Mouse (Mus musculus) liver, embryonic 16.5 days (tissue): ENCODE measurements around the gene Zfp444. TPM values are rescaled to one million over a fixed set of nuclear protein-coding genes. Genes with fewer than 3 reads are reported as not detected.
A peak's percentile ranks its signal among the peaks of the same experiment; 100 is the strongest.

ENCODE experiments used
- ATAC-seq: fragments of 200-750 bp; cut with Nextera tagmentation; 2 replicates; pipeline ENCODE4 v1.8.0; 2017; ENCODE audit warnings: low read depth, mild to moderate bottlenecking, moderate number of reproducible peaks, moderate library complexity
- H3K27ac ChIP-seq: fragments of 300-500 bp; sonication (generic); 2 replicates; pipeline ENCODE4 v1.5.1; 2014; ENCODE audit warnings: mild to moderate bottlenecking, low read length
- H3K27me3 ChIP-seq: fragments of 300-500 bp; sonication (generic); 2 replicates; pipeline ENCODE4 v1.6.1; 2014; ENCODE audit warnings: low read depth, low read length, mixed read lengths; ENCODE audit not compliant: control insufficient read depth, insufficient read depth
- H3K36me3 ChIP-seq: fragments of 300-500 bp; sonication (generic); 2 replicates; pipeline ENCODE4 v1.6.1; 2014; ENCODE audit warnings: mild to moderate bottlenecking; ENCODE audit not compliant: control insufficient read depth, insufficient read depth
- H3K4me1 ChIP-seq: fragments of 300-500 bp; sonication (generic); 2 replicates; pipeline ENCODE4 v1.6.1; 2014; ENCODE audit warnings: low read depth, low read length, mixed read lengths; ENCODE audit not compliant: control insufficient read depth
- H3K4me2 ChIP-seq: fragments of 300-500 bp; sonication (generic); 2 replicates; pipeline ENCODE4 v1.6.1; 2014; ENCODE audit warnings: low read depth, low read length, mixed read lengths
- H3K4me3 ChIP-seq: fragments of 300-500 bp; sonication (generic); 2 replicates; pipeline ENCODE4 v1.5.1; 2014; ENCODE audit warnings: low read depth, mild to moderate bottlenecking, low read length
- H3K9ac ChIP-seq: fragments of 300-500 bp; sonication (generic); 2 replicates; pipeline ENCODE4 v1.6.1; 2014; ENCODE audit warnings: low read depth, low read length
- H3K9me3 ChIP-seq: fragments of 300-500 bp; sonication (generic); replicated peaks from 2 replicates; pipeline ENCODE4 v1.6.1; 2016; ENCODE audit warnings: low read length; ENCODE audit not compliant: control insufficient read depth
- WGBS: fragments of 180-500 bp; shearing (Covaris S2); extraction: QIAGEN DNeasy Blood & Tissue Kit; methylation state at CpG from one replicate; pipeline ENCODE4 v1.1.7; 2014; ENCODE audit not compliant: insufficient replicate concordance; 5-methylcytosine and 5-hydroxymethylcytosine counted together
- polyA plus RNA-seq: library from polyadenylated mRNA; unstranded; fragments of >200 nt; fragmentation: Nextera tagmentation; extraction: Ambion mirVana; gene quantifications from 2 replicates; pipeline ENCODE4 v1.2.1, GENCODE M21; 2015

Gene Zfp444
- polyA plus RNA-seq, 1 experiment from 2014 or later = 16.1 TPM

GRCm38 (mm10) chr7:6146194-6146981 lies 25.6 kb upstream of the Zfp444 start:
- Histone ChIP-seq H3K36me3 (no peaks in the 10 kb centered on the region), H3K4me1 (peaks cover 56% of the 10 kb centered on the region), H3K9ac (no peak overlapping the region), H3K27me3 (no peaks in the 10 kb centered on the region), H3K9me3 (no peaks in the 10 kb centered on the region), H3K27ac (peak overlapping the region; percentile 35), H3K4me3 (no peak overlapping the region), H3K4me2 (no peak overlapping the region)
- 0 out of 2 replicates have a peak, but pooled peaks have one; percentile 14 for ATAC-seq
- WGBS = 65% methylated on average over 7 of the region's 7 CpGs

GRCm38 (mm10) chr7:6146982-6147325 lies 25.1 kb upstream of the Zfp444 start:
- peaks cover 59% of the 10 kb centered on the region for H3K4me1 ChIP-seq
- H3K27ac ChIP-seq = peak overlapping the region; percentile 52
- H3K9me3 ChIP-seq = no peaks in the 10 kb centered on the region
- no peak overlapping the region for H3K4me3 ChIP-seq
- no peak overlapping the region for H3K4me2 ChIP-seq
- no peaks in the 10 kb centered on the region for H3K36me3 ChIP-seq
- H3K9ac ChIP-seq = no peak overlapping the region
- 19% methylated on average over 2 of the region's 2 CpGs for WGBS
- ATAC-seq = peak; percentile 42
- no peaks in the 10 kb centered on the region for H3K27me3 ChIP-seq

GRCm38 (mm10) chr7:6147688-6148087 lies 24.3 kb upstream of the Zfp444 start:
- WGBS = 55% methylated on average over 5 of the region's 5 CpGs
- Histone ChIP-seq H3K4me2 (no peak overlapping the region), H3K27me3 (no peaks in the 10 kb centered on the region), H3K36me3 (no peaks in the 10 kb centered on the region), H3K27ac (peak overlapping the region; percentile 66), H3K4me1 (peaks cover 62% of the 10 kb centered on the region), H3K9me3 (no peaks in the 10 kb centered on the region), H3K4me3 (no peak overlapping the region), H3K9ac (no peak overlapping the region)
- peak; percentile 12; the same call in 1 of the 2 replicates for ATAC-seq

- WGBS = 72% methylated on average over 1 of the region's 1 CpGs
- no peaks in the 10 kb centered on the region for H3K9me3 ChIP-seq
- no peak overlapping the region for H3K27ac ChIP-seq
- H3K9ac ChIP-seq = no peak overlapping the region
- no peak overlapping the region for H3K4me3 ChIP-seq
- H3K4me1 ChIP-seq = peaks cover 61% of the 10 kb centered on the region
- no peaks in the 10 kb centered on the region for H3K36me3 ChIP-seq
- no peak overlapping the region for H3K4me2 ChIP-seq
- no peak for ATAC-seq
- no peaks in the 10 kb centered on the region for H3K27me3 ChIP-seq
Measured at GRCm38 (mm10) chr7:6151266-6151665, 20.8 kb upstream of the Zfp444 start.

- H3K27me3 ChIP-seq = no peaks in the 10 kb centered on the region
- H3K4me1 ChIP-seq = peaks cover 61% of the 10 kb centered on the region
- 58% methylated on average over 3 of the region's 3 CpGs for WGBS
- no peak overlapping the region for H3K4me3 ChIP-seq
- H3K27ac ChIP-seq = no peak overlapping the region
- no peak overlapping the region for H3K4me2 ChIP-seq
- no peaks in the 10 kb centered on the region for H3K36me3 ChIP-seq
- no peak for ATAC-seq
- H3K9me3 ChIP-seq = no peaks in the 10 kb centered on the region
- H3K9ac ChIP-seq = no peak overlapping the region
Measured at GRCm38 (mm10) chr7:6152036-6152435, 20.0 kb upstream of the Zfp444 start.

GRCm38 (mm10) chr7:6153131-6153530 lies 18.9 kb upstream of the Zfp444 start:
- Histone ChIP-seq H3K4me2 (no peak overlapping the region), H3K4me1 (peaks cover 61% of the 10 kb centered on the region), H3K27me3 (no peaks in the 10 kb centered on the region), H3K9ac (no peak overlapping the region), H3K36me3 (no peaks in the 10 kb centered on the region), H3K9me3 (no peaks in the 10 kb centered on the region), H3K27ac (no peak overlapping the region), H3K4me3 (no peak overlapping the region)
- ATAC-seq = no peak
- 75% methylated on average over 3 of the region's 3 CpGs for WGBS

- no peaks in the 10 kb centered on the region for H3K36me3 ChIP-seq
- H3K9ac ChIP-seq = no peak overlapping the region
- H3K27ac ChIP-seq = peak overlapping the region; percentile 89
- H3K4me3 ChIP-seq = peak overlapping the region; percentile 82
- H3K9me3 ChIP-seq = no peaks in the 10 kb centered on the region
- no peak for ATAC-seq
- peak overlapping the region; percentile 79 for H3K4me2 ChIP-seq
- WGBS = 37% methylated on average over 5 of the region's 5 CpGs
- H3K4me1 ChIP-seq = peaks cover 51% of the 10 kb centered on the region
- H3K27me3 ChIP-seq = no peaks in the 10 kb centered on the region
Measured at GRCm38 (mm10) chr7:6154164-6154563, 17.9 kb upstream of the Zfp444 start.

- Histone ChIP-seq H3K9me3 (no peaks in the 10 kb centered on the region), H3K27ac (peak overlapping the region; percentile 89), H3K4me3 (peak overlapping the region; percentile 82), H3K27me3 (no peaks in the 10 kb centered on the region), H3K4me2 (peak overlapping the region; percentile 79), H3K9ac (peak overlapping the region; percentile 86), H3K4me1 (peaks cover 48% of the 10 kb centered on the region), H3K36me3 (no peaks in the 10 kb centered on the region)
- under 1% methylated on average over 68 of the region's 85 CpGs for WGBS
- ATAC-seq = peak; percentile 69
Measured at GRCm38 (mm10) chr7:6155031-6155872, 16.8 kb upstream of the Zfp444 start.
